Mouse (Mus musculus) MEL (cell line): ENCODE measurements at regions not wholly inside any gene's neighbourhood (a gene's known extent, or its start where the extent isn't known, plus 50 kb on each side); places are given as distances from the start of the nearest gene placed in this dataset.

ENCODE experiments used
- DNase-seq: peaks from one replicate; pipeline ENCODE4 v3.0.0; 2011; ENCODE audit warnings: low read depth, low spot score
- H3K27ac ChIP-seq: 2 replicates; pipeline ENCODE4 v1.5.1; 2012; ENCODE audit warnings: low read depth, mild to moderate bottlenecking, control low read depth, low read length, moderate library complexity; ENCODE audit not compliant: control insufficient read depth
- H3K27me3 ChIP-seq, 2 experiments: fragments of 150-350 bp in 1 of 2; sonication (generic) in 1 of 2; 2 replicates each; pipeline ENCODE4 v1.6.1; 2012; ENCODE audit warnings: low read length in 2 of 2, mild to moderate bottlenecking in 2 of 2, improper control_type of control experiment in 1 of 2, moderate library complexity in 1 of 2; ENCODE audit not compliant: insufficient read depth in 2 of 2, control insufficient read depth in 1 of 2
- H3K36me3 ChIP-seq, 2 experiments: 2 replicates each; pipeline ENCODE4 v1.6.1; 2012 to 2014; ENCODE audit warnings: low read length in 2 of 2, improper control_type of control experiment in 1 of 2, inconsistent platforms in 1 of 2, mild to moderate bottlenecking in 1 of 2; ENCODE audit not compliant: insufficient read depth in 2 of 2, control insufficient read depth in 1 of 2
- H3K4me1 ChIP-seq, 2 experiments: fragments of 150-350 bp in 1 of 2; sonication (generic) in 1 of 2; 2 replicates each; pipeline ENCODE4 v1.6.1; 2012; ENCODE audit warnings: low read length in 2 of 2, improper control_type of control experiment in 1 of 2, mild to moderate bottlenecking in 1 of 2; ENCODE audit not compliant: insufficient read depth in 2 of 2, control insufficient read depth in 1 of 2
- H3K4me3 ChIP-seq, 2 experiments: fragments of 150-350 bp in 1 of 2; sonication (generic) in 1 of 2; 2 replicates each; pipeline ENCODE4 v1.5.1; 2012; ENCODE audit warnings: low read depth in 2 of 2, low read length in 2 of 2, mild to moderate bottlenecking in 2 of 2, moderate library complexity in 2 of 2, control low read depth in 1 of 2, improper control_type of control experiment in 1 of 2; ENCODE audit not compliant: control insufficient read depth in 1 of 2, insufficient read depth in 1 of 2
- H3K79me2 ChIP-seq: 2 replicates; pipeline ENCODE4 v1.6.1; 2012; ENCODE audit warnings: mild to moderate bottlenecking, low read length, moderate library complexity; ENCODE audit not compliant: control insufficient read depth, poor library complexity, insufficient read depth
- H3K9ac ChIP-seq: 2 replicates; pipeline ENCODE4 v1.6.1; 2012; ENCODE audit warnings: low read depth, mild to moderate bottlenecking, control low read depth, low read length, moderate library complexity; ENCODE audit not compliant: control insufficient read depth, poor library complexity, severe bottlenecking
- H3K9me3 ChIP-seq: fragments of 150-350 bp; sonication (generic); replicated peaks from 2 replicates; pipeline ENCODE4 v1.6.1; 2012; ENCODE audit warnings: mild to moderate bottlenecking, low read length, improper control_type of control experiment, moderate library complexity; ENCODE audit not compliant: insufficient read depth
- CHD2 ChIP-seq: IDR thresholded peaks from 2 replicates; pipeline ENCODE4 v1.6.1; 2011; ENCODE audit warnings: low read length, improper control_type of control experiment
- E2F4 ChIP-seq: IDR thresholded peaks from 2 replicates; pipeline ENCODE4 v1.6.1; 2011; ENCODE audit warnings: low read depth, low read length, improper control_type of control experiment, borderline replicate concordance
- ELF1 ChIP-seq: IDR thresholded peaks from 2 replicates; pipeline ENCODE4 v1.6.1; 2014; ENCODE audit warnings: low read depth, mild to moderate bottlenecking, inconsistent platforms, low read length, improper control_type of control experiment, moderate library complexity
- EP300 ChIP-seq, 2 experiments: IDR thresholded peaks; 2 replicates each; pipeline ENCODE4 v1.6.1; 2011; ENCODE audit warnings: improper control_type of control experiment in 2 of 2, low read length in 2 of 2, low read depth in 1 of 2, mild to moderate bottlenecking in 1 of 2
- ETS1 ChIP-seq: IDR thresholded peaks from 2 replicates; pipeline ENCODE4 v1.6.1; 2012; ENCODE audit warnings: low read depth, mild to moderate bottlenecking, inconsistent platforms, low read length, improper control_type of control experiment, moderate library complexity
- HCFC1 ChIP-seq: IDR thresholded peaks from 2 replicates; pipeline ENCODE4 v1.6.1; 2012; ENCODE audit warnings: low read depth, mild to moderate bottlenecking, inconsistent platforms, low read length, improper control_type of control experiment, moderate library complexity
- JUND ChIP-seq: IDR thresholded peaks from 2 replicates; pipeline ENCODE4 v1.6.1; 2011; ENCODE audit warnings: low read depth, mild to moderate bottlenecking, improper control_type of control experiment, low read length
- MAFK ChIP-seq: IDR thresholded peaks from 2 replicates; pipeline ENCODE4 v1.6.1; 2011; ENCODE audit warnings: low read depth, mild to moderate bottlenecking, low read length, improper control_type of control experiment, borderline replicate concordance
- MYC ChIP-seq: IDR thresholded peaks from 2 replicates; pipeline ENCODE4 v1.6.1; 2011; ENCODE audit warnings: low read depth, mild to moderate bottlenecking, low read length, improper control_type of control experiment, moderate library complexity
- NELFE ChIP-seq: IDR thresholded peaks from 2 replicates; pipeline ENCODE4 v1.6.1; 2011; ENCODE audit warnings: low read depth, low read length, improper control_type of control experiment
- POLR2A ChIP-seq, 2 experiments: IDR thresholded peaks; 2 replicates each; pipeline ENCODE4 v1.6.1; 2011 to 2012; ENCODE audit warnings: low read length in 2 of 2, mild to moderate bottlenecking in 2 of 2, control low read depth in 1 of 2, improper control_type of control experiment in 1 of 2, low read depth in 1 of 2, moderate library complexity in 1 of 2; ENCODE audit not compliant: control insufficient read depth in 1 of 2, insufficient read depth in 1 of 2, poor library complexity in 1 of 2
- POLR2AphosphoS2 ChIP-seq: IDR thresholded peaks from 2 replicates; pipeline ENCODE4 v1.6.1; 2011; ENCODE audit warnings: low read length, improper control_type of control experiment
- RAD21 ChIP-seq: IDR thresholded peaks from 2 replicates; pipeline ENCODE4 v1.6.1; 2011; ENCODE audit warnings: mild to moderate bottlenecking, low read depth, low read length, improper control_type of control experiment
- SMC3 ChIP-seq: IDR thresholded peaks from 2 replicates; pipeline ENCODE4 v1.6.1; 2011; ENCODE audit warnings: low read depth, low read length, improper control_type of control experiment
- TAL1 ChIP-seq: IDR thresholded peaks from 2 replicates; pipeline ENCODE4 v1.6.1; 2012; ENCODE audit warnings: mild to moderate bottlenecking, inconsistent platforms, low read length, moderate library complexity, mixed read lengths
- TBP ChIP-seq: IDR thresholded peaks from 2 replicates; pipeline ENCODE4 v1.8.0; 2011; ENCODE audit warnings: low read depth, low read length, improper control_type of control experiment
- TCF12 ChIP-seq: IDR thresholded peaks from 2 replicates; pipeline ENCODE4 v1.6.1; 2014; ENCODE audit warnings: low read depth, mild to moderate bottlenecking, inconsistent platforms, low read length, improper control_type of control experiment, moderate library complexity
- UBTF ChIP-seq: IDR thresholded peaks from 2 replicates; pipeline ENCODE4 v1.6.1; 2012; ENCODE audit warnings: low read depth, mild to moderate bottlenecking, inconsistent platforms, low read length, improper control_type of control experiment, moderate library complexity, borderline replicate concordance; ENCODE audit not compliant: insufficient read depth
- ZC3H11A ChIP-seq: IDR thresholded peaks from 2 replicates; pipeline ENCODE4 v1.6.1; 2012; ENCODE audit warnings: low read depth, mild to moderate bottlenecking, inconsistent platforms, low read length, improper control_type of control experiment
- ZKSCAN1 ChIP-seq: IDR thresholded peaks from 2 replicates; pipeline ENCODE4 v1.6.1; 2012; ENCODE audit warnings: low read depth, mild to moderate bottlenecking, inconsistent platforms, low read length, improper control_type of control experiment, moderate library complexity
- ZMIZ1 ChIP-seq: IDR thresholded peaks from 2 replicates; pipeline ENCODE4 v1.6.1; 2012; ENCODE audit warnings: low read depth, mild to moderate bottlenecking, inconsistent platforms, low read length, improper control_type of control experiment, moderate library complexity

DNA sequence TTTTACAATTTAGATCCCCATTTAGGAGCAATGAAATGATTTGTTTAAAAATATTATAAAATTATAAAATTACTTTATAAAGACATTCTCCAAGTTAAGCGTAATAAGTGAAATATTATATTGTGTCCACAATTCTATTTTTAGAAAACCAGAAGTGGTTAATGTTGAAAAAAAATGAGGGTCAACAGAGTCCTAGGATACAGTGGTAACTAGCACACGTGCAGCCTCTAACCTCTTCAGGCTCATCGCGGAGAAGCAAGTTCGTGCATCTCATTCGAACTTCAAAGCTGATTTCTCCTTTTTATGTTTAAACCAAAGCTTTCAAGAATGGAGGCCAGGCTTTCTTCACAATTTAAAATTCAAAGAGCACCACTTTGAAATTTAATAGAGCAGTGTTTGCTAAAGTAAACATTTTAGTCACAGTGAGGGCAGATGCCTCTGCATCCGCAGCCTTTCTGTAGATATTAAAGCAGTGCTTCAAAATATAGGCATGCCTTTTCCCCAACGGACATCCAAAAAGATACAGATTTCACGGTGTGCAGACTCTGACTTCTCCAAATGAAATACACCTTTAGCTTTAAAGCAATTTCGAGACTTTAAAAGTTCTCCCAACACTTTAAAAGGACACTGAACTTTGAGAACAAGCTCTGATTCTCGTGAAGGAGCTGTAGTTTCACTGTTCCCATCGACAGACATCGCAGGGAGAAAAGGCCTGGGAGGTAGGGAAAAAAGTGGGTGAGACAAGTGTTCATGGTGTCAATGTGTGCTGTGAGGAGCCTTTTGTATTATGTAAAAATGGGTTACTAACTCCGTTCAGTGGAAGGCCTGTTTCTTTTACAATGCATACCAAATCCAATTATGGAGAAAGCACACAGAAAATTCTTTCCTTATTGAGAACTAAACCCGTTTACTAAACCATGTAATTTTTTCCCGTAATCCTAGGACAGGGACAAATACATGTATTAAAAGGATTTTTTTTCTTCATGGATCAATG is 419.8 kb upstream of the Manea start:
- Histone ChIP-seq H3K4me1 (no peaks in the 10 kb centered on the region), H3K27me3 (no peaks in the 10 kb centered on the region), H3K27ac (no peak overlapping the region), H3K9me3 (no peaks in the 10 kb centered on the region), H3K79me2 (no peaks in the 10 kb centered on the region), H3K4me3 (no peak overlapping the region), H3K36me3 (no peaks in the 10 kb centered on the region), H3K9ac (no peak overlapping the region)
- DNase-seq, result no peak
- TF ChIP-seq ZKSCAN1 (no peak), ETS1 (no peak), ZC3H11A (no peak), UBTF (no peak), EP300 (IDR thresholded peaks at IDR 0.05; ENCODE audit: low read depth in 1 of 2, low read length in 2 of 2) (no peak), TAL1 (no peak), RAD21 (no peak), HCFC1 (no peak), JUND (no peak), CHD2 (no peak), MYC (no peak), NELFE (no peak), ELF1 (no peak)

DNA sequence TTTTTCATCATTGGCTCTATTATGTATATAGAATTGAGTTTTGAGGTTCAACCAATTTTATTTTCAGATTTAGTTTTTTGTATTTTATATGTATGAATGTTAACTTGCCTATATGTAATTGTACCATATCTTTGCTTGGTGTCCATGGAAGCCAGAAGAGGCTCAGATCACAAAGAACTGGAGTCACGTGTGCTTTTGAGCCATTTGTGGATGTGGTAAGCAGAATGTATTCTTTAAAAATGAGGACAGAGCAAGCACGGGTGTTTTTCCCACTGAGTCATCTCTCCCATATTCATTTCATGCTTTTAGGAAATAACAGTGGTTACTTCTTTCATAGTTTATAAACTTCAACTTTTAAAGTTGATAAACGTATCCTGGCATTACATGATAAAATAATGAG is 394.1 kb upstream of the Manea start:
- Histone ChIP-seq H3K9ac (no peak overlapping the region), H3K9me3 (no peaks in the 10 kb centered on the region)
- TF ChIP-seq SMC3 (no peak), POLR2AphosphoS2 (no peak), RAD21 (no peak), E2F4 (no peak), MAFK (no peak), TCF12 (no peak), POLR2A (IDR thresholded peaks at IDR 0.05; ENCODE audit: control insufficient read depth in 1 of 2, insufficient read depth in 1 of 2, low read depth in 1 of 2, low read length in 2 of 2, poor library complexity in 1 of 2) (no peak), ZMIZ1 (no peak), TBP (no peak), TAL1 (no peak), NELFE (no peak), ELF1 (no peak)

More for the DNA sequence above, 394.1 kb upstream of the Manea start:
- no peak overlapping the region for H3K27ac ChIP-seq
- no peaks in the 10 kb centered on the region for H3K79me2 ChIP-seq
- DNase-seq, result no peak
- H3K4me1 ChIP-seq, result no peaks in the 10 kb centered on the region
- H3K27me3 ChIP-seq, result no peaks in the 10 kb centered on the region
- H3K4me3 ChIP-seq, result no peak overlapping the region
- H3K36me3 ChIP-seq, result no peaks in the 10 kb centered on the region
